Mouse (Mus musculus) kidney, postnatal 14 days (tissue): ENCODE results near the gene Strn.

ENCODE experiments used
- DNase-seq: peaks from one replicate; pipeline ENCODE4 v3.0.0; 2022; ENCODE audit warnings: mixed read lengths

The Strn gene

GRCm38 (mm10) chr17:78614481-78614880, 122.5 kb downstream of the Strn start:
- no peak for DNase-seq

- DNase-seq = peak; percentile 10
Observed at GRCm38 (mm10) chr17:78611117-78611516, 125.9 kb downstream of the Strn start.

- no peak for DNase-seq
Observed at GRCm38 (mm10) chr17:78609191-78609855, 127.7 kb downstream of the Strn start.

GRCm38 (mm10) chr17:78608716-78609115, 128.3 kb downstream of the Strn start:
- no peak for DNase-seq

GRCm38 (mm10) chr17:78608135-78608670, 128.8 kb downstream of the Strn start:
- DNase-seq = peak; percentile 12

DNA sequence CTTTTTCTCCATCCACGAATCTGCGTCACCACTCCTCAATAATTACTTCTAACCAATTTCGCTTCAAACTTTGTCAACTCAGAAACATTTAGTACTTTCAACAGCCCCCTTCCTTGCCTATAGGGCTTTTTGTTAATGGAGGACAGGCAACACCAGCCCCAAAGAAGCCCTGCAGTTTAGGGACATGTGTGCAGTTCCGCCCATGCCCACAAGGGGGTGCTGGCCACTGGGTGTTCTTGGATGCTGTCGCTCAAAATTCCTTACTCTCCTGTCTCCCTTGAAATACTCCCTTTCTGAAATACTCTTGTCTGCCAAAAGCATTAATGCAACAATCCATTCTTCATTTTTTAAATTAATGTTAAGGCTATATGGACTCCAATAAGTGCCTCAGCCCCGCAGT, 132.6 kb downstream of the Strn start:
- DNase-seq = peak; percentile 53

DNA sequence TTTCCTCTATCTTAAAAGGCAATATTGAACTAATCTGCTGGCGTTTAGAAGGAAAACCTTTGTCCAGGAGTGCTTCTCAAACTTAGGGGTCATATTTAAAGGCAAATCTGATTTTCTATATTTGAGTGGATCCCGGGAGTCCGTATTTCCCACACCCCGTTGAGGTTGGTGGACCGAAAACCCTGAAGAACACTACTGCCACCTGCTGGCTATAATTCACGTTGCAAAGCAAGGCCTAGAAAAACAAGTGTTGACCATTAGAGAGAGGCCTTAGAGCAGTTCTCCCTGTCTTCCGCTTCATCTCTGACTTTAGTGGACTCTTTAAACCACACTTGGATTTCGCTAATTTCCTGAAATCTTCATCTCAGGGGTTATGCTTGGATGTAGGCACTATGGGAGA, 133.1 kb downstream of the Strn start:
- peak; percentile 80 for DNase-seq

DNA sequence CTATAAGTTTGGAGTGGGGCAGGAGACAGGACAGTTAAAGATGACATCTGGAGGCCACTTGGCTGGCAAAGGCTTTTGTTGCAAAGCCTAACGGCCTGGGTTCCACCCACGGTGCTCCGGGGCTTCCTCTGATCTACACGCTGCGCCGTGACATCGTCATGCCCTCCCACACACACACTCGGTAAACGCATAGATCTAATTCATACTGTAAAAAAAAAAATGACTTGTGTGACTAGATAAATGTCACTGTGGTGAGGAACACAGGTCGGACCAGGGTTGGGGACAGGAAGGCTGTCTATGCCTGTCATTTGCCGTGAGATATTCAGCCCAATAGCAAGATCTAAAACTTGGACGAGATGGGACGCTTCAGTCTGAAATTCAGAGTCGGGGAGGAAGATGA, 134.7 kb downstream of the Strn start:
- no peak for DNase-seq

DNA sequence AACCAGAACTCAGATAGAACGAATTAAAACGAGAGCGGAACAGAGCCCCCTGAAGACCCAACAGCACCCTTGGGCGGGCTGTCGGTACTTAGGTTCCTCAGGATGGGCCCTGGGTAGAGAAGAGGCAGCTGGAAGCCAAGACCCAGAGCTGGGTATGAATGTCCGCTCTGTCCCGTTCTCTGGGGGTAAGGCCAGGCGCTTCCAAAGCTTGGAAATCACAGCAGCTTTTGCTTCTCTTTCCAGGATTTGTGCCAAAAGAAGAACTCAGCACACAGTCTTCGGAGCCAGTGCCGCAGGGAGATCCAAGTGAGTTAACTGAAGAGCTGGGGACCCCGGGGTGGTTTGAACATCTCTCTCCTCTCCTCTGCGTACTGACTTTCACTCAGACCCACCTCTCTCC, 135.4 kb downstream of the Strn start:
- DNase-seq = no peak

DNA sequence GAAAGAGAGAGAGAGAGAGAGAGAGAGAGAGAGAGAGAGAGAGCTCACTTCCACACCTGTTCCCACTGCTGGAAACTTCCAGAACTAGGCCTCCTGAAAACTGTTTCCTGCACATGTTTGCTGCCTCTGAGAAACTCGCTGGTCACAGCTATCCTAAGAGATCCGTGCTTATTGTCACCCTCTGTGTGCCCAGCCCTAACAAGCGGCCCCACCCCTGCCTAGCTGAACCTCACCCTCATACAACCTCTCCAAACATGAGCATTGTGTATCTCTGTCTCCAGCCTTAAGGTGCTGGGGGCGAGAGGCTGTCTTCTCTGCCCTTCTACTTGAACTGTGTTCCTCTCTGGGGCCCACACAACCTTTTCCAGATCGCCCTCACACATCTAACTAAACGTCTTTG, 136.0 kb downstream of the Strn start:
- no peak for DNase-seq
